Mouse (Mus musculus) hindbrain, postnatal 0 days (tissue): ENCODE data around the gene Agpat3. TPM values are rescaled to one million over a fixed set of nuclear protein-coding genes. Genes with fewer than 3 reads are reported as not detected.

Source experiments
- ATAC-seq: fragments of 200-750 bp; cut with Nextera tagmentation; 2 replicates; pipeline ENCODE4 v1.8.0; 2017; ENCODE audit warnings: mild to moderate bottlenecking, moderate TSS enrichment, moderate library complexity
- DNase-seq: peaks from one replicate; pipeline ENCODE4 v3.0.0-alpha.2; 2015; ENCODE audit warnings: low spot score
- H3K27ac ChIP-seq: fragments of 300-500 bp; sonication (generic); 2 replicates; pipeline ENCODE4 v1.5.1; 2014; ENCODE audit warnings: mild to moderate bottlenecking
- H3K27me3 ChIP-seq: fragments of 300-500 bp; sonication (generic); 2 replicates; pipeline ENCODE4 v1.6.1; 2014; ENCODE audit warnings: low read length, mixed read lengths; ENCODE audit not compliant: insufficient read depth
- H3K36me3 ChIP-seq: fragments of 300-500 bp; sonication (generic); 2 replicates; pipeline ENCODE4 v1.6.1; 2014; ENCODE audit warnings: low read length, mixed read lengths; ENCODE audit not compliant: insufficient read depth
- H3K4me1 ChIP-seq: fragments of 300-500 bp; sonication (generic); 2 replicates; pipeline ENCODE4 v1.6.1; 2014; ENCODE audit warnings: antibody characterized with exemption, low read length, mixed read lengths; ENCODE audit not compliant: insufficient read depth
- H3K4me2 ChIP-seq: fragments of 300-500 bp; sonication (generic); 2 replicates; pipeline ENCODE4 v1.6.1; 2014; ENCODE audit warnings: low read depth, mild to moderate bottlenecking, low read length, moderate library complexity, mixed read lengths
- H3K4me3 ChIP-seq: fragments of 300-500 bp; sonication (generic); 2 replicates; pipeline ENCODE4 v1.5.1; 2014; ENCODE audit warnings: low read length
- H3K9ac ChIP-seq: fragments of 300-500 bp; sonication (generic); replicated peaks from 2 replicates; pipeline ENCODE4 v1.6.1; 2014; ENCODE audit warnings: mild to moderate bottlenecking, low read length, moderate library complexity, mixed read lengths
- H3K9me3 ChIP-seq: fragments of 300-500 bp; sonication (generic); 2 replicates; pipeline ENCODE4 v1.6.1; 2016; ENCODE audit warnings: low read length, mixed read lengths
- CTCF ChIP-seq: IDR thresholded peaks from 2 replicates; pipeline ENCODE4 v1.5.1; 2016; ENCODE audit warnings: antibody characterized with exemption, control low read depth, low read depth
- WGBS: fragments of 180-500 bp; shearing (Covaris S2); extraction: QIAGEN DNeasy Blood & Tissue Kit; methylation state at CpG from one replicate; pipeline ENCODE4 v1.1.7; 2014; 5-methylcytosine and 5-hydroxymethylcytosine counted together
- polyA plus RNA-seq: library from polyadenylated mRNA; unstranded; fragments of >200 nt; fragmentation: Nextera tagmentation; extraction: Ambion mirVana; gene quantifications from 2 replicates; pipeline ENCODE4 v1.2.1, GENCODE M21; 2015
- total RNA-seq: library from RNA; depleted of rRNA; stranded (reverse); fragments of >200 nt; gene quantifications from 2 replicates; pipeline ENCODE4 v1.2.3, GENCODE M21; 2014

Agpat3 gene
- total and polyA plus RNA-seq, 2 experiments from 2014 or later = 117 to 158 TPM

- Histone ChIP-seq H3K4me2 (no peak overlapping the region), H3K27me3 (no peaks in the 10 kb centered on the region), H3K9me3 (no peaks in the 10 kb centered on the region), H3K9ac (no peak overlapping the region), H3K4me3 (no peak overlapping the region), H3K4me1 (peaks cover 9% of the 10 kb centered on the region; the same call in 1 of the 2 replicates), H3K36me3 (peaks cover 5% of the 10 kb centered on the region; the same call in 1 of the 2 replicates), H3K27ac (no peak overlapping the region)
- 95% methylated on average over 5 of the region's 5 CpGs for WGBS
- DNase-seq (no peak), ATAC-seq (no peak)
- no peak for TF ChIP-seq CTCF
These were observed 59.9 kb downstream of the Agpat3 start for GRCm38 (mm10) chr10:78292381-78292780.

DNA sequence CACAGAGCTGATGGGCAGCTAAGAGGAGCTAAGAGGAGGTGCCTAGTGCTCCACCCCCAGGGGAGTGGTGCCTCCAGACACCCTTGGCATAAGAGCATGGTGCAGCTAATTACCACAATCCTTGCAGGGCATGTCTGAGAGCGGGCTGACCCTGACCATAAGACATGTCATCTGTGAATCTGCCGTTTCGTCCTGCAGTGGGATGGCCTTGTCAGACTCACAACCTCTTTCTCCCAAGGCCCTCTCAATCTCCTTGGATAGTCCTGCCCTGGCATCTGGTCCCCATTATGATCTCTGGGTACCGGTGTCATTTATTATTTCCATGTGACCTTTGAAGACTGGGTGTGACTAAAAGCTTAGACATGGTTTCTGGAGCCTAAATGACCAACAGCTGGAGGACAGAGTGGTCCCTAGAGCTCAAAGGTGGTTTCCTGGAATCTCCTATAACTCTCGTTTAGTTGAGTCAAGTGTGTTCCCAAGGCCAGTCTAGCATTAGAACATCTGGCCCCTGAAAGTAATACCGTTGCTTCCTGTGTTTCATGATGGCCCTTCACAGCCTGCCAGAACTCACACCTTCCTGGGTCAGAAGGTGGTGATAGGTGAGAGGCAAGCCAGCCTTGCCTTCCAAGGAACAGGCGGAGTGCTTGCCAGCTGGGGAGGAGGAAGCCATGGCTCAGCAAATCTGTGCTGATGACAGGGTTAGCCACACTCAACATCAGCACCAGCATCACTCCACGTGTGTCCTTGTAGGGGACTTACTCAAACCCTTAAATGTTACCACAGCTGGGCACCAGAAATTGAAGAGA, 61.4 kb downstream of the Agpat3 start:
- DNase-seq = no peak
- Histone ChIP-seq H3K4me2 (no peak overlapping the region), H3K9ac (no peak overlapping the region), H3K4me1 (peaks cover 4% of the 10 kb centered on the region; the same call in 1 of the 2 replicates), H3K9me3 (no peaks in the 10 kb centered on the region), H3K27me3 (no peaks in the 10 kb centered on the region), H3K4me3 (no peak overlapping the region), H3K27ac (no peak overlapping the region), H3K36me3 (peaks cover 19% of the 10 kb centered on the region; the same call in 1 of the 2 replicates)
- WGBS = 84% methylated on average over 8 of the region's 8 CpGs
- TF ChIP-seq CTCF = no peak
- no peak for ATAC-seq

DNA sequence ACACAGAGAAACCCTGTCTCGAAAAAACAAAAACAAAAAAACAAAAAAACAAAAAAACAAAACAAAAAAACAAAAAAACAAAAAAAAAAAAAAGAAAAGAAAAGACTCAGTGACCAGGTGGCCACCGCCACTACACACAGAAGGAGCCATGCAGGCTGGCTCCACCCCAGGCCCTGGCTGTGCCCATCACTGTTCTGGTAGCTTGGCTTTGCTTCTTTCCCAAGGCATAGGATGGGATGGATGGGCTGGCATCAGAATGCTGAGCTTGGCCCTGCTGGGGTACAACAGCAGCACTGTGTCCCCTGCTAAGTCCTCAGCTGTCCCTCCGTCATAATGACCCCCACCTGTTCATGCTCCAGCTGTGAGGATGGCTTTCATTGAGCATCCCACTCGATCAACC, 63.4 kb downstream of the Agpat3 start:
- ATAC-seq = no peak
- Histone ChIP-seq H3K4me1 (no peaks in the 10 kb centered on the region), H3K4me3 (no peak overlapping the region), H3K4me2 (no peak overlapping the region), H3K9ac (no peak overlapping the region), H3K9me3 (no peaks in the 10 kb centered on the region), H3K27me3 (no peaks in the 10 kb centered on the region), H3K36me3 (peaks cover 29% of the 10 kb centered on the region; the same call in 1 of the 2 replicates), H3K27ac (no peak overlapping the region)
- no peak for DNase-seq
- 69% methylated on average over 4 of the region's 4 CpGs for WGBS
- no peak for TF ChIP-seq CTCF

DNA sequence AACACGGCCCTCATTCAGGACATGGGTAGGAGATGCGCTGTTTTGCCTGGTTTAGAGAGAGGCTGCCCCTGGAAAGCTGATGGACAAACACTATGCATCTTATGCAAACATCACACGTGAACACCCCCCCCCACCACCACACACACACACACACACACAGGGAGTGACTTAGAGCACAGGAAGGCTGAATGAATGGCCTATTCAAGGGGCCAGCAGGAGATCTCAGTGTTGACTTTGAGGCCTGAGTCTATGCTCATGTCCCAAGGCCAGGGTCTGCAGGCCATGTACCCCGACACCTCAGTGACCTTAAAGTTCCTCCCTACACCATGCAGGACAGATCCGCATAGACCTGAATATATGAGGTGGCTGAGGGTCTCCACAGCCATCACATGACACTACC, 64.2 kb downstream of the Agpat3 start:
- ATAC-seq = no peak
- Histone ChIP-seq H3K27me3 (no peaks in the 10 kb centered on the region), H3K9me3 (no peaks in the 10 kb centered on the region)

GRCm38 (mm10) chr10:78287465-78288132, 64.7 kb downstream of the Agpat3 start:
- Histone ChIP-seq H3K27ac (no peak overlapping the region), H3K9me3 (no peaks in the 10 kb centered on the region), H3K36me3 (peaks cover 42% of the 10 kb centered on the region), H3K9ac (no peak overlapping the region), H3K4me3 (no peak overlapping the region), H3K4me1 (no peaks in the 10 kb centered on the region), H3K4me2 (no peak overlapping the region), H3K27me3 (no peaks in the 10 kb centered on the region)
- DNase-seq (no peak), ATAC-seq (no peak)
- no peak for TF ChIP-seq CTCF
- 96% methylated on average over 22 of the region's 22 CpGs for WGBS

More for the DNA sequence above, 64.2 kb downstream of the Agpat3 start:
- Histone ChIP-seq H3K4me2 (no peak overlapping the region), H3K4me1 (no peaks in the 10 kb centered on the region), H3K9ac (no peak overlapping the region), H3K4me3 (no peak overlapping the region), H3K36me3 (peaks cover 36% of the 10 kb centered on the region), H3K27ac (no peak overlapping the region)
- no peak for DNase-seq
- no peak for TF ChIP-seq CTCF
- WGBS = 79% methylated on average over 5 of the region's 5 CpGs

DNA sequence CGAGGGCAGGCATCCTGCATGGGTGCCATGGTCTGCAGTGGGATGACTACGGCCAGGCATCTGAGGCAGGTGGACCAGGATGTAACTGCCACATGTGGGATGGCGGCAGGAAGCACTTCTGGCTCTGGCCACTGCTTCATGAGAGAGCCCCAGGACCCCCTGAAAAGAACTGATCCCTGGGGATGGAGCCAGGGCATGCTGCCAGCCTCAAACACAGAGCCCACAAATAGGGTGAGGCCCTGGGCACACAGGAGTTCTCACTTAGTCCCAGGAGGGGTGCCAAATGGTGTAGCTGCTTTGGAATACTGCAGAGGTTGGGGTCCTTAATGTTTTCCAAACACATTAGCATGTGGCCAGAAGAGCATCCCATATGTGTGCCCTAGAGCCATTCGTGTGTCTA, 66.3 kb downstream of the Agpat3 start:
- no peak overlapping the region for H3K9ac ChIP-seq
- WGBS = 76% methylated on average over 4 of the region's 4 CpGs
- H3K27ac ChIP-seq = no peak overlapping the region
- H3K4me3 ChIP-seq = no peak overlapping the region
- ATAC-seq (no peak), DNase-seq (peak; percentile 18)
- H3K4me1 ChIP-seq = no peaks in the 10 kb centered on the region
- no peak overlapping the region for H3K4me2 ChIP-seq
- peaks cover 57% of the 10 kb centered on the region for H3K36me3 ChIP-seq
- no peaks in the 10 kb centered on the region for H3K27me3 ChIP-seq
- no peaks in the 10 kb centered on the region for H3K9me3 ChIP-seq
- no peak for TF ChIP-seq CTCF
